In genomic region chr11:118899771-118900545, GRCm38 (mm10) we compare ENCODE assay signal across 13 mouse cellular contexts. TPM values are rescaled to one million over a fixed set of nuclear protein-coding genes. Genes with fewer than 3 reads are reported as not detected.
DNase-seq lines count a peak whose midpoint lies in the region; ATAC-seq and TF ChIP-seq lines count a peak whose summit lies in the region.
"Had no signal": no experiment of that assay in that cellular context is flagged by ENCODE, and none has a peak within 500 bp of the region (broad histone marks: within the 10 kb centered on the region; RNA-seq: fewer than 3 reads in every experiment).

No protein-coding gene starts in this region.

- peak overlapping the region; percentile 44 for H3K27ac ChIP-seq in hindbrain, embryonic 12.5 days
- no peak overlapping the region for H3K27ac ChIP-seq in hindbrain, embryonic 10.5 days
- peak overlapping the region; percentile 78 for H3K27ac ChIP-seq in neural tube, embryonic 13.5 days (replicated peaks)
- H3K27ac ChIP-seq: embryonic facial prominence, embryonic 10.5 days had no signal

- WGBS in hindbrain, embryonic 12.5 days: 58% methylated on average over 26 of the region's 26 CpGs
- WGBS in hindbrain, embryonic 10.5 days: 62% methylated on average over 26 of the region's 26 CpGs
- 40% methylated on average over 26 of the region's 26 CpGs for WGBS in neural tube, embryonic 13.5 days

- TF ChIP-seq POLR2A in brain, embryonic 14.5 days (IDR thresholded peaks at IDR 0.05; ENCODE audit: borderline replicate concordance, extremely low read depth, insufficient read depth, insufficient read length, poor library complexity, severe bottlenecking): no peak

- H3K4me1 ChIP-seq in hindbrain, embryonic 12.5 days: peaks cover 51% of the 10 kb centered on the region
- peaks cover 54% of the 10 kb centered on the region for H3K4me1 ChIP-seq in hindbrain, embryonic 10.5 days (replicated peaks)
- H3K4me1 ChIP-seq in neural tube, embryonic 13.5 days (replicated peaks): peaks cover 84% of the 10 kb centered on the region

- no peak for TF ChIP-seq CTCF in brain, embryonic 14.5 days (IDR thresholded peaks at IDR 0.05; ENCODE audit: borderline replicate concordance, extremely low read depth, insufficient read depth, insufficient read length)

- H3K4me2 ChIP-seq in hindbrain, embryonic 12.5 days (replicated peaks): no peak overlapping the region
- H3K4me2 ChIP-seq in neural tube, embryonic 13.5 days: peak overlapping the region; percentile 29
- H3K4me2 ChIP-seq: lung, embryonic 14.5 days had no signal

- no peak overlapping the region for H3K9ac ChIP-seq in hindbrain, embryonic 12.5 days
- peak overlapping the region; percentile 47 for H3K9ac ChIP-seq in neural tube, embryonic 13.5 days
- H3K9ac ChIP-seq: lung, embryonic 14.5 days had no signal

- H3K4me3 ChIP-seq in hindbrain, embryonic 12.5 days: no peak overlapping the region
- no peak overlapping the region for H3K4me3 ChIP-seq in hindbrain, embryonic 10.5 days
- no peak overlapping the region for H3K4me3 ChIP-seq in neural tube, embryonic 13.5 days
- H3K4me3 ChIP-seq: embryonic facial prominence, embryonic 10.5 days had no signal

- H3K27me3 ChIP-seq in hindbrain, embryonic 12.5 days: 0 out of 2 replicates have a peak, but pooled peaks cover 4% of the 10 kb centered on the region
- peaks cover 34% of the 10 kb centered on the region for H3K27me3 ChIP-seq in hindbrain, embryonic 10.5 days (ENCODE audit: insufficient read depth, poor library complexity, severe bottlenecking)
- no peaks in the 10 kb centered on the region for H3K27me3 ChIP-seq in neural tube, embryonic 13.5 days

- DNase-seq in hindbrain, embryonic 10.5 days (ENCODE audit: low spot score): no peak
- peak; percentile 57 for DNase-seq in brain, embryonic 14.5 days (ENCODE audit: low read depth)
- peak; percentile 51 for DNase-seq in cerebellum, adult 8-10 months
- no peak for DNase-seq in ovary, postnatal 36 days (ENCODE audit: low spot score)
- no peak for DNase-seq in gastrocnemius, postnatal 4 days (ENCODE audit: low spot score in 2 of 2)
- DNase-seq: heart, adult 11 months; kidney, adult 11 months; kidney, postnatal 25 days; lung, embryonic 14.5 days had no signal

- H3K36me3 ChIP-seq in hindbrain, embryonic 12.5 days: no peaks in the 10 kb centered on the region
- H3K36me3 ChIP-seq in hindbrain, embryonic 10.5 days: no peaks in the 10 kb centered on the region
- no peaks in the 10 kb centered on the region for H3K36me3 ChIP-seq in neural tube, embryonic 13.5 days
- H3K36me3 ChIP-seq: embryonic facial prominence, embryonic 10.5 days had no signal

- H3K9me3 ChIP-seq in hindbrain, embryonic 12.5 days (replicated peaks): no peaks in the 10 kb centered on the region
- no peaks in the 10 kb centered on the region for H3K9me3 ChIP-seq in hindbrain, embryonic 10.5 days
- H3K9me3 ChIP-seq in neural tube, embryonic 13.5 days: no peaks in the 10 kb centered on the region
- H3K9me3 ChIP-seq: embryonic facial prominence, embryonic 10.5 days had no signal

- ATAC-seq in hindbrain, embryonic 12.5 days (ENCODE audit: low FRiP score): 0 out of 2 replicates have a peak, but pooled peaks have one; percentile 29
- ATAC-seq in neural tube, embryonic 13.5 days (ENCODE audit: low read depth): peak; percentile 23; the same call in 1 of the 2 replicates

RNA-seq across cellular contexts. Expression of gene Rbfox3, which starts 11.4 kb away (rescaled TPM):
- 26.5 and 33.6 TPM in 2 replicates for polyA plus RNA-seq in hindbrain, embryonic 12.5 days (2016; fragmentation: Nextera tagmentation; extraction: Ambion mirVana)
- polyA plus RNA-seq in hindbrain, embryonic 10.5 days (2016; fragmentation: Nextera tagmentation; extraction: Ambion mirVana): 5.8 and 11.7 TPM in 2 replicates
- 19.7 and 37.6 TPM in 2 replicates for polyA plus RNA-seq in brain, embryonic 14.5 days (2012; rRNA removed)
- polyA plus RNA-seq in neural tube, embryonic 13.5 days (2015; fragmentation: Nextera tagmentation; extraction: Ambion mirVana): 69.4 and 71.2 TPM in 2 replicates
- total RNA-seq in gastrocnemius, postnatal 4 days (2021): under 1 TPM; 0.10 to 0.31 TPM
- total RNA-seq: megakaryocyte, adult 5-6 weeks had no signal

Comparison
In these comparisons a context has a peak if more than half of its experiments do, and no peak if none do; other contexts are left out.
1. DNase-seq: peak in brain, embryonic 14.5 days (single experiment) and cerebellum, adult 8-10 months (single experiment); none in hindbrain, embryonic 10.5 days (single experiment), ovary, postnatal 36 days (single experiment) and gastrocnemius, postnatal 4 days (0 of 2).